Mouse (Mus musculus) liver, postnatal 0 days (tissue): ENCODE data around the gene Mrc1.
A peak's percentile ranks its signal among the peaks of the same experiment; 100 is the strongest.

ENCODE experiments used
- CTCF ChIP-seq: sonication (generic); IDR thresholded peaks from 2 replicates; pipeline ENCODE4 v1.5.1; 2016; ENCODE audit warnings: antibody characterized with exemption, low read depth
- EP300 ChIP-seq: IDR thresholded peaks from 2 replicates; pipeline ENCODE4 v1.6.1; 2016; ENCODE audit warnings: antibody characterized with exemption, low read depth, mild to moderate bottlenecking

GRCm38 (mm10) chr2:14251938-14252337, 22.7 kb downstream of the Mrc1 start:
- TF ChIP-seq CTCF = peak; percentile 12; the same call in 1 of the 2 replicates
- TF ChIP-seq EP300 = no peak
